Mouse (Mus musculus) CH12.LX (cell line): ENCODE results near the gene Nucb1. TPM values are rescaled to one million over a fixed set of nuclear protein-coding genes. Genes with fewer than 3 reads are reported as not detected.

Source experiments
- DNase-seq: peaks from one replicate; pipeline ENCODE4 v3.0.0-alpha.2; 2013; ENCODE audit errors: extremely low read depth
- H3K27ac ChIP-seq: 2 replicates; pipeline ENCODE4 v1.5.1; 2012; ENCODE audit warnings: low read depth, mild to moderate bottlenecking, control low read depth, moderate library complexity; ENCODE audit not compliant: insufficient read depth
- H3K27me3 ChIP-seq: replicated peaks from 2 replicates; pipeline ENCODE3; 2012; ENCODE audit warnings: inconsistent platforms
- H3K36me3 ChIP-seq, 2 experiments: replicated peaks in 1 of 2; 2 replicates each; pipeline versions ENCODE3 to v1.6.1; 2012; ENCODE audit warnings: inconsistent platforms in 1 of 2, low read length in 1 of 2, mild to moderate bottlenecking in 1 of 2, mixed read lengths in 1 of 2, moderate library complexity in 1 of 2; ENCODE audit not compliant: control insufficient read depth in 1 of 2, insufficient read depth in 1 of 2
- H3K4me1 ChIP-seq, 2 experiments: 2 replicates each; pipeline ENCODE4 v1.6.1; 2012; ENCODE audit warnings: inconsistent platforms in 1 of 2, moderate library complexity in 1 of 2; ENCODE audit not compliant: insufficient read depth in 2 of 2, control insufficient read depth in 1 of 2
- H3K4me2 ChIP-seq: 2 replicates; pipeline ENCODE4 v1.6.1; 2012; ENCODE audit warnings: low read depth, mild to moderate bottlenecking, control low read depth; ENCODE audit not compliant: poor library complexity, insufficient read depth, severe bottlenecking
- H3K4me3 ChIP-seq, 3 experiments: fragments of 150-350 bp in 1 of 3; sonication (generic) in 1 of 3; replicated peaks in 1 of 3; 2 replicates each; pipeline versions ENCODE3 to v1.5.1; 2011 to 2012; ENCODE audit warnings: low read depth in 2 of 3, low read length in 2 of 3, mild to moderate bottlenecking in 2 of 3, moderate library complexity in 2 of 3, control low read depth in 1 of 3, improper control_type of control experiment in 1 of 3, inconsistent platforms in 1 of 3, mixed read lengths in 1 of 3; ENCODE audit not compliant: poor library complexity in 1 of 3
- H3K79me2 ChIP-seq: replicated peaks from 2 replicates; pipeline ENCODE4 v1.6.1; 2012; ENCODE audit warnings: mild to moderate bottlenecking, moderate library complexity; ENCODE audit not compliant: control insufficient read depth, poor library complexity, insufficient read depth, severe bottlenecking; ENCODE audit errors: extremely low read depth
- H3K9ac ChIP-seq: 2 replicates; pipeline ENCODE4 v1.6.1; 2012; ENCODE audit warnings: low read depth, mild to moderate bottlenecking, control low read depth, moderate library complexity; ENCODE audit not compliant: insufficient read depth
- H3K9me3 ChIP-seq: replicated peaks from 2 replicates; pipeline ENCODE3; 2012; ENCODE audit warnings: low read length, inconsistent platforms, mixed read lengths
- BHLHE40 ChIP-seq: IDR thresholded peaks from 2 replicates; pipeline ENCODE4 v1.6.1; 2011; ENCODE audit warnings: mild to moderate bottlenecking, low read depth, low read length, improper control_type of control experiment
- CHD1 ChIP-seq: IDR thresholded peaks from 2 replicates; pipeline ENCODE4 v1.6.1; 2012; ENCODE audit warnings: low read depth, low read length, improper control_type of control experiment, inconsistent platforms
- CHD2 ChIP-seq: IDR thresholded peaks from 2 replicates; pipeline ENCODE4 v1.6.1; 2011; ENCODE audit warnings: low read length, improper control_type of control experiment
- CTCF ChIP-seq, 2 experiments: IDR thresholded peaks in 1 of 2; conservative IDR thresholded peaks in 1 of 2; 2 replicates each; pipeline ENCODE4 v1.5.1; 2011 to 2012; ENCODE audit warnings: low read depth in 2 of 2, low read length in 2 of 2, improper control_type of control experiment in 1 of 2, inconsistent platforms in 1 of 2, mild to moderate bottlenecking in 1 of 2, moderate library complexity in 1 of 2
- E2F4 ChIP-seq: IDR thresholded peaks from 2 replicates; pipeline ENCODE4 v1.6.1; 2011; ENCODE audit warnings: low read depth, low read length, improper control_type of control experiment; ENCODE audit not compliant: insufficient replicate concordance
- ELF1 ChIP-seq: IDR thresholded peaks from 2 replicates; pipeline ENCODE4 v1.6.1; 2014; ENCODE audit warnings: low read depth, mild to moderate bottlenecking, inconsistent platforms, low read length, improper control_type of control experiment
- EP300 ChIP-seq: IDR thresholded peaks from 2 replicates; pipeline ENCODE4 v1.6.1; 2011; ENCODE audit warnings: low read length, improper control_type of control experiment
- ETS1 ChIP-seq: conservative IDR thresholded peaks from 2 replicates; pipeline ENCODE4 v1.6.1; 2012; ENCODE audit warnings: low read depth, mild to moderate bottlenecking, inconsistent platforms, low read length, improper control_type of control experiment, moderate library complexity
- GABPA ChIP-seq: IDR thresholded peaks from 2 replicates; pipeline ENCODE4 v1.6.1; 2012; ENCODE audit warnings: low read depth, low read length, improper control_type of control experiment, inconsistent platforms; ENCODE audit not compliant: insufficient replicate concordance
- HCFC1 ChIP-seq: IDR thresholded peaks from 2 replicates; pipeline ENCODE4 v1.6.1; 2012; ENCODE audit warnings: low read depth, mild to moderate bottlenecking, inconsistent platforms, low read length, improper control_type of control experiment
- IRF4 ChIP-seq: IDR thresholded peaks from 2 replicates; pipeline ENCODE4 v1.6.1; 2014; ENCODE audit warnings: low read depth, mild to moderate bottlenecking, inconsistent platforms, low read length, improper control_type of control experiment
- JUN ChIP-seq: IDR thresholded peaks from 2 replicates; pipeline ENCODE4 v1.6.1; 2011; ENCODE audit warnings: low read depth, mild to moderate bottlenecking, low read length, improper control_type of control experiment, moderate library complexity; ENCODE audit not compliant: insufficient read depth
- JUND ChIP-seq: conservative IDR thresholded peaks from 2 replicates; pipeline ENCODE4 v1.6.1; 2011; ENCODE audit warnings: low read depth, low read length, improper control_type of control experiment
- KAT2A ChIP-seq: IDR thresholded peaks from 2 replicates; pipeline ENCODE4 v1.6.1; 2012; ENCODE audit warnings: low read length, improper control_type of control experiment, inconsistent platforms; ENCODE audit not compliant: insufficient replicate concordance
- MAFK ChIP-seq: IDR thresholded peaks from 2 replicates; pipeline ENCODE4 v1.6.1; 2011; ENCODE audit warnings: low read length, improper control_type of control experiment; ENCODE audit not compliant: insufficient replicate concordance
- MAX ChIP-seq: IDR thresholded peaks from 2 replicates; pipeline ENCODE4 v1.6.1; 2011; ENCODE audit warnings: low read length, improper control_type of control experiment
- MAZ ChIP-seq: IDR thresholded peaks from 2 replicates; pipeline ENCODE4 v1.6.1; 2012; ENCODE audit warnings: low read depth, mild to moderate bottlenecking, inconsistent platforms, low read length, improper control_type of control experiment, moderate library complexity
- MEF2A ChIP-seq: IDR thresholded peaks from 2 replicates; pipeline ENCODE4 v1.6.1; 2014; ENCODE audit warnings: low read depth, mild to moderate bottlenecking, inconsistent platforms, low read length, improper control_type of control experiment, borderline replicate concordance
- MXI1 ChIP-seq: IDR thresholded peaks from 2 replicates; pipeline ENCODE4 v1.6.1; 2011; ENCODE audit warnings: mild to moderate bottlenecking, low read depth, low read length, improper control_type of control experiment
- MYC ChIP-seq: IDR thresholded peaks from 2 replicates; pipeline ENCODE4 v1.6.1; 2011; ENCODE audit warnings: low read depth, mild to moderate bottlenecking, improper control_type of control experiment, low read length
- NELFE ChIP-seq: IDR thresholded peaks from 2 replicates; pipeline ENCODE4 v1.6.1; 2011; ENCODE audit warnings: low read depth, low read length, improper control_type of control experiment
- NRF1 ChIP-seq: IDR thresholded peaks from 2 replicates; pipeline ENCODE4 v1.6.1; 2014; ENCODE audit warnings: low read depth, mild to moderate bottlenecking, inconsistent platforms, low read length, improper control_type of control experiment, moderate library complexity
- PAX5 ChIP-seq: IDR thresholded peaks from 2 replicates; pipeline ENCODE4 v1.6.1; 2012; ENCODE audit warnings: low read length, inconsistent platforms, mixed read lengths
- POLR2A ChIP-seq: IDR thresholded peaks from 2 replicates; pipeline ENCODE4 v1.6.1; 2011; ENCODE audit warnings: low read depth, mild to moderate bottlenecking, improper control_type of control experiment, low read length
- POLR2AphosphoS2 ChIP-seq: IDR thresholded peaks from 2 replicates; pipeline ENCODE4 v1.6.1; 2011; ENCODE audit warnings: low read depth, low read length, improper control_type of control experiment
- RAD21 ChIP-seq: IDR thresholded peaks from 2 replicates; pipeline ENCODE4 v1.6.1; 2011; ENCODE audit warnings: low read depth, mild to moderate bottlenecking, low read length, improper control_type of control experiment, moderate library complexity
- RCOR1 ChIP-seq: conservative IDR thresholded peaks from 2 replicates; pipeline ENCODE4 v1.6.1; 2012; ENCODE audit warnings: low read depth, mild to moderate bottlenecking, inconsistent platforms, low read length, improper control_type of control experiment
- SIN3A ChIP-seq: IDR thresholded peaks from 2 replicates; pipeline ENCODE4 v1.6.1; 2012; ENCODE audit warnings: low read length, improper control_type of control experiment, inconsistent platforms
- SMC3 ChIP-seq: IDR thresholded peaks from 2 replicates; pipeline ENCODE4 v1.6.1; 2011; ENCODE audit warnings: low read depth, low read length, improper control_type of control experiment
- TBP ChIP-seq: conservative IDR thresholded peaks from 2 replicates; pipeline ENCODE4 v1.6.1; 2011; ENCODE audit warnings: low read depth, low read length, improper control_type of control experiment
- TCF12 ChIP-seq: IDR thresholded peaks from 2 replicates; pipeline ENCODE4 v1.6.1; 2014; ENCODE audit warnings: low read depth, mild to moderate bottlenecking, inconsistent platforms, low read length, improper control_type of control experiment
- UBTF ChIP-seq: IDR thresholded peaks from 2 replicates; pipeline ENCODE4 v1.6.1; 2012; ENCODE audit warnings: low read depth, mild to moderate bottlenecking, inconsistent platforms, low read length, improper control_type of control experiment, moderate library complexity
- USF1 ChIP-seq: IDR thresholded peaks from 2 replicates; pipeline ENCODE4 v1.6.1; 2014; ENCODE audit warnings: low read depth, mild to moderate bottlenecking, inconsistent platforms, low read length, improper control_type of control experiment
- USF2 ChIP-seq: conservative IDR thresholded peaks from 2 replicates; pipeline ENCODE4 v1.6.1; 2011; ENCODE audit warnings: low read depth, low read length, improper control_type of control experiment
- ZC3H11A ChIP-seq: IDR thresholded peaks from 2 replicates; pipeline ENCODE4 v1.6.1; 2012; ENCODE audit warnings: low read depth, mild to moderate bottlenecking, inconsistent platforms, low read length, improper control_type of control experiment
- ZKSCAN1 ChIP-seq: IDR thresholded peaks from 2 replicates; pipeline ENCODE4 v1.6.1; 2012; ENCODE audit warnings: low read depth, inconsistent platforms, low read length, improper control_type of control experiment, borderline replicate concordance
- ZMIZ1 ChIP-seq: IDR thresholded peaks from 2 replicates; pipeline ENCODE4 v1.6.1; 2012; ENCODE audit warnings: low read depth, mild to moderate bottlenecking, inconsistent platforms, low read length, improper control_type of control experiment
- ZNF384 ChIP-seq: IDR thresholded peaks from 2 replicates; pipeline ENCODE4 v1.6.1; 2012; ENCODE audit warnings: low read depth, low read length, improper control_type of control experiment, inconsistent platforms
- dilution Hi-C: fragments of 300-500 bp; cut with MboI; formaldehyde crosslinking; loops from 2 replicates; pipeline ENCODE4 v1.14.3; 2020; ENCODE audit warnings: low sequenced_read_pairs; ENCODE audit not compliant: extremely low pct_unique_long_range_greater_than_20kb, extremely low pct_ligation_motif_present
- in situ Hi-C: fragments of 300-500 bp; cut with MboI; formaldehyde crosslinking; loops from 3 replicates; pipeline ENCODE4 v1.14.3; 2019; ENCODE audit warnings: low sequenced_read_pairs, low pct_ligation_motif_present, low pct_unique_long_range_greater_than_20kb, mixed read lengths
- polyA plus RNA-seq: library from polyadenylated mRNA; unstranded; fragments of >175 nt; gene quantifications from 2 replicates; pipeline ENCODE4 v1.2.1, GENCODE M21; 2012; ENCODE audit warnings: low read depth; ENCODE audit not compliant: insufficient read length
- total RNA-seq, 2 experiments: library from RNA; depleted of rRNA; stranded (reverse); fragments of 300-350 nt in 1 of 2; fragments of >200 nt in 1 of 2; gene quantifications; 2 replicates each; pipeline ENCODE4 v1.2.3; 2012 to 2014

Gene Nucb1
- total and polyA plus RNA-seq, 3 experiments = 40.8 to 90.4 (median 83.4) TPM

GRCm38 (mm10) chr7:45451344-45451982 is 58.7 kb downstream of the Nucb1 start:
- Histone ChIP-seq H3K4me2 (no peak overlapping the region), H3K4me3 (no peak overlapping the region), H3K27ac (no peak overlapping the region), H3K36me3 (peaks cover 42 to 67% of the 10 kb centered on the region in 2 experiments), H3K9me3 (no peaks in the 10 kb centered on the region), H3K79me2 (no peaks in the 10 kb centered on the region), H3K9ac (no peak overlapping the region), H3K27me3 (no peaks in the 10 kb centered on the region), H3K4me1 (peaks cover 2 to 25% of the 10 kb centered on the region in 2 experiments)
- DNase-seq = peak; percentile 92
- dilution Hi-C loops = no loop called here
- peak; percentile 45; the same call in 1 of the 2 replicates for TF ChIP-seq MEF2A
- TF ChIP-seq NELFE = no peak
- TF ChIP-seq E2F4 = no peak
- no peak for TF ChIP-seq JUN
- TF ChIP-seq ZNF384 = no peak
- no peak for TF ChIP-seq CHD1
- TF ChIP-seq NRF1 = no peak
- TF ChIP-seq MYC = 0 out of 2 replicates have a peak, but pooled peaks have one; percentile 43
- TF ChIP-seq TBP = no peak
- peak; percentile 75 for TF ChIP-seq RAD21
- no peak for TF ChIP-seq RCOR1
- no peak for TF ChIP-seq JUND
- TF ChIP-seq HCFC1 = no peak
- no peak for TF ChIP-seq GABPA
- no peak for TF ChIP-seq USF2
- TF ChIP-seq USF1 = no peak
- TF ChIP-seq IRF4 = peak; percentile 63; the same call in 1 of the 2 replicates
- TF ChIP-seq ELF1 = 0 out of 2 replicates have a peak, but pooled peaks have one; percentile 16
- peak; percentile 39; the same call in 1 of the 2 replicates for TF ChIP-seq SIN3A
- TF ChIP-seq CHD2 = no peak
- no peak; the same call in 1 of the 2 replicates for TF ChIP-seq MAZ
- TF ChIP-seq POLR2AphosphoS2 = no peak
- TF ChIP-seq MAFK = no peak
- no peak for TF ChIP-seq ZKSCAN1
- peak; percentile 73 to 90 for TF ChIP-seq CTCF (conservative IDR thresholded peaks at IDR 0.05 in 1 of 2, IDR thresholded peaks at IDR 0.05 in 1 of 2; ENCODE audit: low read depth in 2 of 2, low read length in 2 of 2)
- no peak for TF ChIP-seq ZC3H11A
- no peak for TF ChIP-seq ETS1
- TF ChIP-seq SMC3 = peak; percentile 86
- TF ChIP-seq EP300 = no peak
- TF ChIP-seq MAX = no peak
- TF ChIP-seq POLR2A = no peak
- no peak for TF ChIP-seq ZMIZ1
- no peak for TF ChIP-seq PAX5
- TF ChIP-seq UBTF = no peak
- no peak; the same call in 1 of the 2 replicates for TF ChIP-seq BHLHE40
- TF ChIP-seq KAT2A = no peak
- peak; percentile 53 for TF ChIP-seq MXI1
- peak; percentile 19; the same call in 1 of the 2 replicates for TF ChIP-seq TCF12
- in situ Hi-C loops = no loop called here
